Mouse (Mus musculus) heart, postnatal 0 days (tissue): ENCODE measurements around the gene Cenpn. TPM values are rescaled to one million over a fixed set of nuclear protein-coding genes. Genes with fewer than 3 reads are reported as not detected.

Experiments
- ATAC-seq: fragments of 200-750 bp; cut with Nextera tagmentation; 2 replicates; pipeline ENCODE4 v1.8.0; 2017; ENCODE audit warnings: low read depth, moderate number of reproducible peaks, moderate library complexity; ENCODE audit not compliant: insufficient read depth
- DNase-seq: peaks from one replicate; pipeline ENCODE4 v3.0.0-alpha.2; 2016; ENCODE audit warnings: low spot score
- H3K27ac ChIP-seq: fragments of 300-500 bp; sonication (generic); 2 replicates; pipeline ENCODE4 v1.5.1; 2014; ENCODE audit warnings: low read depth, mild to moderate bottlenecking
- H3K27me3 ChIP-seq: fragments of 300-500 bp; sonication (generic); 2 replicates; pipeline ENCODE4 v1.6.1; 2014; ENCODE audit warnings: low read length, mixed read lengths; ENCODE audit not compliant: control insufficient read depth, insufficient read depth
- H3K36me3 ChIP-seq: fragments of 300-500 bp; sonication (generic); replicated peaks from 2 replicates; pipeline ENCODE4 v1.6.1; 2014; ENCODE audit warnings: low read length, mixed read lengths; ENCODE audit not compliant: control insufficient read depth, insufficient read depth
- H3K4me1 ChIP-seq: fragments of 300-500 bp; sonication (generic); 2 replicates; pipeline ENCODE4 v1.6.1; 2014; ENCODE audit warnings: antibody characterized with exemption; ENCODE audit not compliant: control insufficient read depth, insufficient read depth
- H3K4me2 ChIP-seq: fragments of 300-500 bp; sonication (generic); 2 replicates; pipeline ENCODE4 v1.6.1; 2014; ENCODE audit warnings: low read depth, mild to moderate bottlenecking, low read length, moderate library complexity
- H3K4me3 ChIP-seq: fragments of 300-500 bp; sonication (generic); 2 replicates; pipeline ENCODE4 v1.5.1; 2014; ENCODE audit warnings: low read depth, low read length
- H3K9ac ChIP-seq: fragments of 300-500 bp; sonication (generic); replicated peaks from 2 replicates; pipeline ENCODE4 v1.6.1; 2014; ENCODE audit warnings: low read depth, low read length, mixed read lengths
- H3K9me3 ChIP-seq: fragments of 300-500 bp; sonication (generic); replicated peaks from 2 replicates; pipeline ENCODE4 v1.6.1; 2016; ENCODE audit warnings: low read length; ENCODE audit not compliant: control insufficient read depth
- CTCF ChIP-seq: IDR thresholded peaks from 2 replicates; pipeline ENCODE4 v1.5.1; 2016; ENCODE audit warnings: antibody characterized with exemption, control low read depth, low read depth
- EP300 ChIP-seq: IDR thresholded peaks from 2 replicates; pipeline ENCODE4 v1.6.1; 2016; ENCODE audit warnings: antibody characterized with exemption, low read depth
- WGBS: fragments of 180-500 bp; shearing (Covaris S2); extraction: QIAGEN DNeasy Blood & Tissue Kit; methylation state at CpG from one replicate; pipeline ENCODE4 v1.1.7; 2014; 5-methylcytosine and 5-hydroxymethylcytosine counted together
- polyA plus RNA-seq: library from polyadenylated mRNA; unstranded; fragments of >200 nt; fragmentation: Nextera tagmentation; extraction: Ambion mirVana; gene quantifications from 2 replicates; pipeline ENCODE4 v1.2.1, GENCODE M21; 2015
- total RNA-seq: library from RNA; depleted of rRNA; stranded (reverse); fragments of >200 nt; gene quantifications from 2 replicates; pipeline ENCODE4 v1.2.3, GENCODE M21; 2014; ENCODE audit warnings: low replicate concordance

Cenpn gene
- total and polyA plus RNA-seq, 2 experiments from 2014 or later: 4.4 to 10.1 TPM

- peak overlapping the region; percentile 41; the same call in 1 of the 2 replicates for H3K9ac ChIP-seq
- peak; percentile 66 for DNase-seq
- H3K4me3 ChIP-seq: peak overlapping the region; percentile 44
- peak overlapping the region; percentile 61 for H3K4me2 ChIP-seq
- H3K27me3 ChIP-seq: no peaks in the 10 kb centered on the region
- H3K4me1 ChIP-seq: peaks cover 36% of the 10 kb centered on the region
- TF ChIP-seq CTCF (no peak), EP300 (no peak)
- no peaks in the 10 kb centered on the region for H3K36me3 ChIP-seq
- ATAC-seq: peak; percentile 49
- H3K9me3 ChIP-seq: no peaks in the 10 kb centered on the region
- 13% methylated on average over 21 of the region's 21 CpGs for WGBS
- peak overlapping the region; percentile 91 for H3K27ac ChIP-seq
Measured at GRCm38 (mm10) chr8:116946268-116946838, 24.8 kb downstream of the Cenpn start.

- ATAC-seq (no peak), DNase-seq (no peak)
- TF ChIP-seq EP300 (no peak), CTCF (no peak)
- 35% methylated on average over 6 of the region's 6 CpGs for WGBS
- Histone ChIP-seq H3K4me3 (peak overlapping the region; percentile 44), H3K27me3 (no peaks in the 10 kb centered on the region), H3K36me3 (no peaks in the 10 kb centered on the region), H3K9me3 (no peaks in the 10 kb centered on the region), H3K27ac (peak overlapping the region; percentile 91), H3K9ac (peak overlapping the region; percentile 41; the same call in 1 of the 2 replicates), H3K4me1 (peaks cover 37% of the 10 kb centered on the region), H3K4me2 (peak overlapping the region; percentile 61)
Measured at GRCm38 (mm10) chr8:116946851-116947250, 25.3 kb downstream of the Cenpn start.

DNA sequence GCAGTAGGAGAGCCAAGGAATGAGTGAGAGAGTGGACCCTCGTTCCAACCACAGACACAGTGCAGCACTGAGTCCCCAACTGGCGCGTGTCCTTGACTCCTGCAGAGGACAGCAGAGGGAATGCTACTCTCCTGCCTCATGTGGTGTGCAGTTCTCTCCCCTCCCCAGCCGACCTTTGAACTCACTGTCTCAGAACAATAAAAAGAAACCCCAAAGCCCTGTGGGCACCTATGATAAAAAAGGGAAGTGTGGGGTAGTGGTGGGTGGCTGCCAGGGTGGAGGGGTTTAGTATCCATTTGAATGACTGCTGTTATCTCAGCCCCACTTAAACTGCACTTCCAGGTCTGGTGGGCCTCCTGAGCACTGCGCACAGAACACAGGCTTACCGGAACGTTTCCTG lies 26.1 kb downstream of the Cenpn start:
- Histone ChIP-seq H3K9ac (no peak overlapping the region), H3K9me3 (no peaks in the 10 kb centered on the region), H3K4me2 (no peak overlapping the region), H3K27ac (peak overlapping the region; percentile 2; the same call in 1 of the 2 replicates), H3K4me3 (no peak overlapping the region), H3K4me1 (peaks cover 37% of the 10 kb centered on the region), H3K27me3 (no peaks in the 10 kb centered on the region), H3K36me3 (no peaks in the 10 kb centered on the region)
- TF ChIP-seq CTCF (no peak), EP300 (no peak)
- 42% methylated on average over 7 of the region's 7 CpGs for WGBS
- DNase-seq (no peak), ATAC-seq (no peak)

GRCm38 (mm10) chr8:116951369-116951768 lies 29.8 kb downstream of the Cenpn start:
- H3K4me2 ChIP-seq: no peak overlapping the region; the same call in 1 of the 2 replicates
- 21% methylated on average over 5 of the region's 5 CpGs for WGBS
- no peak overlapping the region for H3K4me3 ChIP-seq
- H3K9me3 ChIP-seq: no peaks in the 10 kb centered on the region
- no peak overlapping the region for H3K9ac ChIP-seq
- H3K36me3 ChIP-seq: peaks cover 36% of the 10 kb centered on the region
- no peaks in the 10 kb centered on the region for H3K27me3 ChIP-seq
- ATAC-seq (peak; percentile 80), DNase-seq (peak; percentile 60)
- H3K4me1 ChIP-seq: peaks cover 19% of the 10 kb centered on the region
- 0 out of 2 replicates have a peak overlapping the region, but pooled peaks have one; percentile 13 for H3K27ac ChIP-seq
- TF ChIP-seq CTCF: no peak
- TF ChIP-seq EP300: no peak

GRCm38 (mm10) chr8:116951778-116952177 lies 30.2 kb downstream of the Cenpn start:
- TF ChIP-seq EP300: no peak
- no peak for DNase-seq
- WGBS: 75% methylated on average over 2 of the region's 2 CpGs
- no peak overlapping the region for H3K4me3 ChIP-seq
- peaks cover 40% of the 10 kb centered on the region for H3K36me3 ChIP-seq
- no peak for ATAC-seq
- H3K4me2 ChIP-seq: no peak overlapping the region
- no peak overlapping the region for H3K9ac ChIP-seq
- no peaks in the 10 kb centered on the region for H3K27me3 ChIP-seq
- H3K4me1 ChIP-seq: peaks cover 15% of the 10 kb centered on the region
- H3K27ac ChIP-seq: no peak overlapping the region
- no peaks in the 10 kb centered on the region for H3K9me3 ChIP-seq

DNA sequence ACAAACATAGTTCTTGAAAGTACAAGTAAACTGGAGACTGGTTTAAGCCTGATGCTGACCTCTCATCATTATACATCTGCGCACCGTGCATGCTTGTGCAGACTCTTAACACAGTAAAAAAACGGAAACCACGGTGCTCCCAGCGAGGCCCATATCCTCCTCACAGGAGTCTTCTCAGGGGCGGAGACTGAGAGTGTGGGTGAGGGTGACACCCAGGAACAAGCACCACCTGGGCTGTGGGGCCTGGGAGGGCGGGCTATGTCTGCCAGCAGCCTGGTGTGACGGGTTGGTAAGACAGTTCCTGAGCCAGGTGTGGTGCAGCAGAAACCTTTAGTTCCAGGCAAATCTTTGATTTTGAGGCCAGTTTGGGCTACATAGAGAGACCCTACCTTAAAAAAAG lies 30.9 kb downstream of the Cenpn start:
- peaks cover 47% of the 10 kb centered on the region for H3K36me3 ChIP-seq
- no peak overlapping the region for H3K9ac ChIP-seq
- H3K4me1 ChIP-seq: peaks cover 11% of the 10 kb centered on the region
- no peaks in the 10 kb centered on the region for H3K27me3 ChIP-seq
- no peak for ATAC-seq
- 88% methylated on average over 8 of the region's 8 CpGs for WGBS
- H3K4me3 ChIP-seq: no peak overlapping the region
- TF ChIP-seq CTCF (no peak), EP300 (no peak)
- no peak overlapping the region for H3K4me2 ChIP-seq
- no peak for DNase-seq
- no peak overlapping the region for H3K27ac ChIP-seq
- H3K9me3 ChIP-seq: no peaks in the 10 kb centered on the region
